Mouse (Mus musculus): ENCODE results near the gene Fam110a. TPM values are rescaled to one million over a fixed set of nuclear protein-coding genes. Genes with fewer than 3 reads are reported as not detected.

Gene Fam110a
- polyA plus RNA-seq, 1 experiment from 2014 or later: 37.9 TPM

- Histone ChIP-seq H3K36me3 (no peaks in the 10 kb centered on the region), H3K27ac (no peak overlapping the region), H3K4me1 (peaks cover 13% of the 10 kb centered on the region), H3K9me3 (replicated peaks) (no peaks in the 10 kb centered on the region), H3K27me3 (ENCODE audit: low read depth, poor library complexity, severe bottlenecking) (no peaks in the 10 kb centered on the region), H3K4me3 (no peak overlapping the region)
- WGBS: 80% methylated on average over 3 of the region's 3 CpGs
- DNase-seq (ENCODE audit: low spot score): no peak
Observed at GRCm38 (mm10) chr2:151937893-151938292, 42.1 kb downstream of the Fam110a start.

DNA sequence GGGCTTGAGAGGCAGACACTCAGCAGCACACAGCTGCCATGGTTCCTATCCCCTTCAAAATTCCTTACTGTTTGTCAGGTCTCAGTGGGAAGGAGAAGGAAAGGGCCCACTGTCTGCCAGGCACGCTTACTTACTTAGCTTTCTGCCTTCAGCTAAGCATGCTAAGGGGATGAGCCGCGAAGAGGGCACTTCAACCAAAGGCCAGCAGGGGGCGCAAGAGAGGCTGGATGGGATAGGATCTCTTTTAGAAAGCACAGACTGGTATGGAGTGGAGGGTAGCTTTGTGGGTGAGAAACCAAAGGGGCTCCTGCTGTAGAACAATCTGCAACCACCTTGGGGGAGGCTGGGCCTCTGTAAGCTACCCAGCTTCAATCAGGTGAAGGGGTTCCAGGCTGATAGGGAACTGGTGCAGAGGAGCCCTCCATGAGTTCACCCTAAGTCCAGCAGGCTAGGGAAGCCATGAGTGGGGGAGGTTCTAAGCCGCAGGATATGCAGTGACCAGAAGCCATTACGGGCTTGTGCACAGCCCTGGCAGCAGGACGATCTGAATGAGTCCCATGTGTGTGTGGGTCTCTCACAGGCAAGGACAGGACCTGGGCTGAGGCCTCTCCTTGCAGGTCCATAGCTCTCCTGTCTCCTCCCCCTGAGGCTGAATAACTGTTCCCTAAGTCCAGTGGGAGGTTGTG lies 49.5 kb downstream of the Fam110a start:
- peaks cover 7% of the 10 kb centered on the region; the same call in 1 of the 2 replicates for H3K4me1 ChIP-seq
- WGBS: 42% methylated on average over 7 of the region's 7 CpGs
- H3K9me3 ChIP-seq (replicated peaks): no peaks in the 10 kb centered on the region
- no peaks in the 10 kb centered on the region for H3K27me3 ChIP-seq (ENCODE audit: low read depth, poor library complexity, severe bottlenecking)
- no peak overlapping the region for H3K27ac ChIP-seq
- no peak overlapping the region for H3K4me3 ChIP-seq
- no peaks in the 10 kb centered on the region for H3K36me3 ChIP-seq
- peak; percentile 91 for DNase-seq (ENCODE audit: low spot score)

GRCm38 (mm10) chr2:151927103-151927502 lies 52.9 kb downstream of the Fam110a start:
- Histone ChIP-seq H3K4me1 (peaks cover 15% of the 10 kb centered on the region), H3K27me3 (ENCODE audit: low read depth, poor library complexity, severe bottlenecking) (no peaks in the 10 kb centered on the region), H3K36me3 (no peaks in the 10 kb centered on the region), H3K9me3 (replicated peaks) (no peaks in the 10 kb centered on the region), H3K4me3 (no peak overlapping the region), H3K27ac (no peak overlapping the region)
- DNase-seq (ENCODE audit: low spot score): no peak
- 91% methylated on average over 11 of the region's 11 CpGs for WGBS

DNA sequence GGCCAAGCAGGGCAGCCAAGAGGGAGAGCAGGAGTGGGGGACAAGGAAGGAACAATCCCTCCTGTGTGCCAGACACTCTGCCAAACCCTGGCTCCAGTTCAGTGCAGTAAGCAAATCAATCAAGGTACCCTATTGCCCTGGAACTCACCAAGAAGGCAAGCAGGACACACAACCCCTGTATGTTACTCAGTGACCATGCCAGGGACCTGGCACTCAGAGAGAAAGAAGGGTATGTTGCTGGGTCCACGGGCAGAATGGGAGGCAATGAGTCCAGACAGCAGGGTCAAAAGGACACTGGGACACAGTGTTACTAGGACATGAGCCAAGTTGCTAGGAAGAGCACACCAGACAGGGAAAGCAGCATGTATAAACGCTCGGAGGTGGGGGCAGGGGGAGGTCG lies 54.3 kb downstream of the Fam110a start:
- no peak for DNase-seq (ENCODE audit: low spot score)
- no peak overlapping the region for H3K4me3 ChIP-seq
- no peaks in the 10 kb centered on the region for H3K27me3 ChIP-seq (ENCODE audit: low read depth, poor library complexity, severe bottlenecking)
- no peaks in the 10 kb centered on the region for H3K9me3 ChIP-seq (replicated peaks)
- H3K27ac ChIP-seq: peak overlapping the region; percentile 0; the same call in 1 of the 2 replicates
- H3K36me3 ChIP-seq: no peaks in the 10 kb centered on the region
- H3K4me1 ChIP-seq: peaks cover 26% of the 10 kb centered on the region
- 74% methylated on average over 4 of the region's 4 CpGs for WGBS

- Histone ChIP-seq H3K4me3 (no peak overlapping the region), H3K27me3 (ENCODE audit: low read depth, poor library complexity, severe bottlenecking) (0 out of 2 replicates have a peak, but pooled peaks cover 4% of the 10 kb centered on the region), H3K27ac (no peak overlapping the region), H3K9me3 (replicated peaks) (no peaks in the 10 kb centered on the region), H3K36me3 (no peaks in the 10 kb centered on the region), H3K4me1 (peaks cover 31% of the 10 kb centered on the region)
- 90% methylated on average over 7 of the region's 7 CpGs for WGBS
- DNase-seq (ENCODE audit: low spot score): no peak
Observed at GRCm38 (mm10) chr2:151924276-151924675, 55.7 kb downstream of the Fam110a start.

GRCm38 (mm10) chr2:151921596-151921995 lies 58.4 kb downstream of the Fam110a start:
- 39% methylated on average over 4 of the region's 4 CpGs for WGBS
- 0 out of 2 replicates have a peak overlapping the region, but pooled peaks have one; percentile 26 for H3K27ac ChIP-seq
- H3K27me3 ChIP-seq (ENCODE audit: low read depth, poor library complexity, severe bottlenecking): 0 out of 2 replicates have a peak, but pooled peaks cover 4% of the 10 kb centered on the region
- no peaks in the 10 kb centered on the region for H3K36me3 ChIP-seq
- DNase-seq (ENCODE audit: low spot score): peak; percentile 70
- no peak overlapping the region for H3K4me3 ChIP-seq
- no peaks in the 10 kb centered on the region for H3K9me3 ChIP-seq (replicated peaks)
- H3K4me1 ChIP-seq: peaks cover 51% of the 10 kb centered on the region

- WGBS: 68% methylated on average over 8 of the region's 8 CpGs
- H3K4me1 ChIP-seq: peaks cover 56% of the 10 kb centered on the region
Observed at GRCm38 (mm10) chr2:151921068-151921467, 59.0 kb downstream of the Fam110a start.

More at GRCm38 (mm10) chr2:151921068-151921467, 59.0 kb downstream of the Fam110a start:
- DNase-seq (ENCODE audit: low spot score): no peak
- Histone ChIP-seq H3K4me3 (no peak overlapping the region), H3K9me3 (replicated peaks) (no peaks in the 10 kb centered on the region), H3K36me3 (no peaks in the 10 kb centered on the region), H3K27me3 (ENCODE audit: low read depth, poor library complexity, severe bottlenecking) (0 out of 2 replicates have a peak, but pooled peaks cover 4% of the 10 kb centered on the region), H3K27ac (no peak overlapping the region)

MicroRNAs within 50 kb of the gene (microRNA counts, 519-probe panel; counts per million panel counts)
- microRNA mmu-miR-1953: 684 counts per million, percentile 72 among the panel's probes with 10 or more counts

Small RNA genes within 50 kb of the gene (microRNA-seq; reads per million reads assigned to microRNA genes)
- gene Mir1953: 1.8 reads per million

Other genes starting within 250 kb of the Fam110a start
- 60.6 and 60.8 TPM in 2 replicates for gene Psmf1, start 236.0 kb downstream of the Fam110a start, polyA plus RNA-seq (2016; fragmentation: Nextera tagmentation; extraction: Ambion mirVana)
- gene Rspo4, start 137.3 kb downstream of the Fam110a start, polyA plus RNA-seq (2016; fragmentation: Nextera tagmentation; extraction: Ambion mirVana): 18.5 and 28.9 TPM in 2 replicates
- 0.46 and 0.48 TPM in 2 replicates for gene Angpt4, start 69.0 kb downstream of the Fam110a start, polyA plus RNA-seq (2016; fragmentation: Nextera tagmentation; extraction: Ambion mirVana)
- 0.77 and 1.3 TPM in 2 replicates for gene Slc52a3, start 16.3 kb upstream of the Fam110a start, polyA plus RNA-seq (2016; fragmentation: Nextera tagmentation; extraction: Ambion mirVana)
- not detected in 2 replicates for gene Scrt2, start 101.3 kb upstream of the Fam110a start, polyA plus RNA-seq (2016; fragmentation: Nextera tagmentation; extraction: Ambion mirVana)
- 8.0 and 9.6 TPM in 2 replicates for gene Srxn1, start 125.3 kb upstream of the Fam110a start, polyA plus RNA-seq (2016; fragmentation: Nextera tagmentation; extraction: Ambion mirVana)
- 27.3 and 29.8 TPM in 2 replicates for gene Tcf15, start 163.3 kb upstream of the Fam110a start, polyA plus RNA-seq (2016; fragmentation: Nextera tagmentation; extraction: Ambion mirVana)
- gene Csnk2a1, start 246.6 kb upstream of the Fam110a start, polyA plus RNA-seq (2016; fragmentation: Nextera tagmentation; extraction: Ambion mirVana): 77.4 and 77.6 TPM in 2 replicates